Mouse (Mus musculus) thymus, adult 2 months (tissue): ENCODE measurements around the gene Ccdc144b.

Experiments
- CTCF ChIP-seq: fragments of 200-500 bp; IDR thresholded peaks from 2 replicates; pipeline ENCODE4 v1.5.1; 2012; ENCODE audit warnings: mild to moderate bottlenecking, control low read depth, low read length, moderate library complexity, borderline replicate concordance; ENCODE audit not compliant: control insufficient read depth, poor library complexity, insufficient read depth; ENCODE audit errors: extremely low read depth
- POLR2A ChIP-seq: fragments of 200-500 bp; IDR thresholded peaks from 2 replicates; pipeline ENCODE4 v1.6.1; 2012; ENCODE audit warnings: mild to moderate bottlenecking, low read length, control low read depth, moderate library complexity; ENCODE audit not compliant: control insufficient read depth, poor library complexity, insufficient read depth; ENCODE audit errors: extremely low read depth

DNA sequence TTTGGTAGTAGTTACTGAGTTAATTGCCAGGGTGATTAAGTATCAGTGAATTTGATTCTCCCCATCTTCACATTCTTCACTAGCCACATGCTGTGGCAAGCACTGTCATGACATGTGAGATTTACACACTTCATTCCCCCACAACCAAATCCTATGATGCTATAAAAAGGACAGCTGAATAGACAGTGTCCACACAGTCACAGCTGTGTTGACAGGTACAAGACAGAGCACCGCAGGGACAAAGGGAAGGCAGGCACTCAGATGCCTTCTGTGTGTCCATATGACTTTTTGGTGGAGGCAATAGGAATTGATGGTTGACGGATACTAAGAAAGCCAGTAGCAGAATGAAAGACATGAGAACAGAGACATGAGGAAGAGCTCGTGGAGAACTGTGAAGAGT lies 42.1 kb downstream of the Ccdc144b start:
- no peak for TF ChIP-seq CTCF
- no peak for TF ChIP-seq POLR2A
